Mouse (Mus musculus): ENCODE results near the gene Acpp.

DNA sequence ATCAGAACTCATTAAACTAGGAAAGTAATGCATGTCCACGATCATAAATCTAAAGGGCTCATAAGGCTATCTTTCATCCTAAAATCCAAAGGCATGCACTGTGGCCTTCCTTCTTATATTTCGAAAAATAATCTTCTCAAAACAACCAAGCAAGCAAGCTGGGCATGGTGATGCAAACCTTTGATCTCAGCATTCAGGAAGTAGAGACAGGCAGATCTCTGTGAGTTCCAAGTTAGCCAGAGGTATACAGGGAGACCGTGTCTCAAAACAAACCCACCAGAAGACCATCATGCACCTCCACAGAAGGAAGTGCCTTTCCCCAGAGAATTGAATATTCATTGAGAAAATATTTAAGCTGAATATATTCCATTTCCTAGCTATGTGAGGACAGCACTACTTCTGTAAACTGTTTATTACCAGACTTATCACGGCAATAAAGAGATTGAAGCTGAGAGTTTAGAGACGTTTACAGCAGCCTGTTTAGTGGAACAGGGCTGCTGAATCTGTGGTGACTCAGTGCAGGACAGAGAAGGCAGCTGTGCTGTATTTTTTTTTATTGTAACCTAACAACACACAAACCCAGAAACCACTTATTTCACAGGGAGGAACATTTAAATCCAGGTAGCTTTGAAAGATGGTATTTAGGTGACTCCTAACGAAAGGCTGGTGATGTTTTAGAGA is 90.1 kb downstream of the Acpp start:
- TF ChIP-seq POLR2A (IDR thresholded peaks at IDR 0.05; ENCODE audit: low read depth, low read length): no peak
- TF ChIP-seq CTCF (conservative IDR thresholded peaks at IDR 0.05; ENCODE audit: insufficient read depth, insufficient read length, low read depth, low read length): no peak

Measured in kidney, adult 2 months (tissue).